Mouse (Mus musculus) gastrocnemius, postnatal 10 days (tissue): ENCODE data around the gene Cyp21a1. TPM values are rescaled to one million over a fixed set of nuclear protein-coding genes. Genes with fewer than 3 reads are reported as not detected.
"Not testable (repeated sequence)": the region's sequence is repeated elsewhere in the genome, so short reads cannot be mapped to it uniquely, and the experiment has no call there.

Source experiments
- DNase-seq: peaks from one replicate; pipeline ENCODE4 v3.0.0; 2021; ENCODE audit warnings: mixed read lengths
- microRNA-seq, 2 experiments: library from miRNA; unstranded; fragments of <30 nt; microRNA quantifications; one replicate each; pipeline ENCODE4 v1.2.0; 2021
- total RNA-seq, 2 experiments: library from RNA; stranded (reverse); gene quantifications; 2 replicates each; pipeline ENCODE4 v1.2.3; 2021

Cyp21a1 gene
- total RNA-seq, 2 experiments from 2014 or later = 0.31 to 0.36 TPM

GRCm38 (mm10) chr17:34804871-34805562, 656 bp upstream of the Cyp21a1 start:
- DNase-seq = no peak

- DNase-seq = not testable (repeated sequence)
These were observed 994 bp downstream of the Cyp21a1 start for GRCm38 (mm10) chr17:34803367-34803766.

- not testable (repeated sequence) for DNase-seq
These were observed 1.6 kb downstream of the Cyp21a1 start for GRCm38 (mm10) chr17:34802756-34803155.

DNA sequence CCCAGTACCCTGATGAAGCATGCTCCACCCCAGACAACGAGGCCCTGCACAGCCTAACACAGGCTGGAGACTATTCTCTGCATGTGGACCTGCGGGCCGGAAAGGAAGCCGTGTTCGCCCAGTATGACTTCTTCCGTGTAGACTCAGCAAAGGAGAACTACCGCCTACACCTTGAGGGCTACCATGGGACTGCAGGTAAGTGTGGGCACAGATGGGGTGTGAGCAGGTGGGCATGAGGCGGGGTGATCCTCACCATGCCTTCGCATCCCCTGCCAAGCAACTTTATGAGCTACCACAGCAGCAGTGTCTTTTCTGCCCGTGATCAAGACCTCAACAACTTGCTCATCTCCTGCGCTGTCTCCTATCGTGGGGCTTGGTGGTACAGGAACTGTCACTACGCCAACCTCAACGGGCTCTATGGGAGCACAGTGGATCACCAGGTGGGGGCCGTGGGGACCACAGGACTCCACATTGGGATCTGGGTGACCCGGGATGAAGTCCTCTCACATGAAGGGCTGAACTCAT, 3.5 kb downstream of the Cyp21a1 start:
- DNase-seq = not testable (repeated sequence)

GRCm38 (mm10) chr17:34799531-34799925, 4.8 kb downstream of the Cyp21a1 start:
- no peak for DNase-seq

- no peak for DNase-seq
These were observed 5.4 kb downstream of the Cyp21a1 start for GRCm38 (mm10) chr17:34798866-34799530.

GRCm38 (mm10) chr17:34798071-34798470, 6.3 kb downstream of the Cyp21a1 start:
- DNase-seq = not testable (repeated sequence)

DNA sequence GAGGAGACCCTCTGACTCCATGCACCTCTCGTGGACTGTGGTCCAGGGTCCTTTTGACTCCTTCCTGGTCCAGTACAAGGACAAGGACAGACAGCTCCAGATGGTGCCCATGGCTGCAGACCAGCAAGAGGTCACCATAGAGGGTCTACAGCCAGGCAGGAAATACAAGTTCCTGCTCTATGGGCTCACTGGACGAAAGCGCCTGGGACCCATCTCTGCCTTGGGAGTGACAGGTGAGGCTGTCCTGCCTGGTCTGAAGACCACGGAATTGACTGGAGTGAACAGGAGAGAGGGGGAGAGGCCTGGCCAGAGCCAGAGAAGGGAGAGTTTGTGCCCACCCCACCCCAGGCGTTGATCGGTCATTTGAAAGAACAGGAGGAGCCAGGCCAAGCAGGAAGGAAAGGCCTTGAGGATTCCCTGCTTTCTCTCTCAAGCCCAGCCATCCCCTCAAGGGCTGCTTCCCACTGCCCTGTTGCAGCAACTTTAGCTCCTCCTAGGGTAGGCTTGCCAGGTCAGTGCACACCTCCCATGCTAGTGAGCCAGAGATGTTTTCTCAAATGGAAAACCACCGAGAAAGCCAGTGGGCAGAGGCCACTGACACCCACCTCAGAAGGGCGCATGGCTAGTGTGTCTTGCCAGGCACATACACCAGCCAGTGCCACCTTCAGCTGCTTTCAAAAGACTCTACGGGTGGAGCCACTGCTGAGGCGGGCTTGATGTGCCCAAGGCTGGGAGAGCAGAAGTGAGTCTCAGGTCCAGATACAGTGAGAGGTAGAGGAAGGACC, 7.0 kb downstream of the Cyp21a1 start:
- not testable (repeated sequence) for DNase-seq

DNA sequence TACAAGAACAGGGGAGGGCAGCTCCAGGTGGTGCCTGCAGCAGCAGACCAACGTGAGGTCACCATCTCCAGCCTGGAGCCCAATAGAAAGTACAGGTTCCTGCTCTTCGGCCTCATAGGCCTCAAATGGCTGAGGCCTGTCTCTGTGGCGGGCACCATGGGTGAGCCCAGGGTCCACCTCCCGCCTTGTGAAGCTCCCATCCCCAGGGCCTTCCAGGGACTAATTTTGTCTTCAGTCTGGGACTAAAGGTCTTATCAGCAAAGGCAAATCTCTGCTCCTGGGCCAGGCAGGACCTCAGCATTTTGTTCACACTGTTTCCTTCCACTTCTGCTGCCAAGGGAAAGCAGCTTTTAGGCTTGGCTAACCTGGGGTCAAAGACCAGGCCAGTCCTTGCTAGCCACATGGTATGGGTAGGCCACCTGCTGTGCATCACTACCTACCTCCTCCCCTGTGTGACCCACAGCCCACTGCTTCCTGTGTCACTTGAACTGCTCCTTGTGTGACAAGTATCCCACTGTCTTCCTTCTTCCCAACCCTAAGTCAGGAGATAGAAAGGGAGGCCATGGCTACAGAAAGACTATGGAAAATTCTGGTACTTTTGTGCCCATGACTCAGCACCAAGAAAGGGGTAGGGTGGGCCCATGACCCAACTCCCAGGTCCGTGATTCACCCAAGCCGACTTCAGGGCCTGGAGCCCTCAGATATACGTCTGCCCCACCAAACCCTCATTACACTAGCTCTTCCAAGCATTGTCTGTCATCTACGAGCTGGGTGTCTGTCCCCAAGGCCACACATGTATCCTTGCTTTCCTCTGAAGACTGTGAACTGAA, 7.8 kb downstream of the Cyp21a1 start:
- DNase-seq = no peak

DNA sequence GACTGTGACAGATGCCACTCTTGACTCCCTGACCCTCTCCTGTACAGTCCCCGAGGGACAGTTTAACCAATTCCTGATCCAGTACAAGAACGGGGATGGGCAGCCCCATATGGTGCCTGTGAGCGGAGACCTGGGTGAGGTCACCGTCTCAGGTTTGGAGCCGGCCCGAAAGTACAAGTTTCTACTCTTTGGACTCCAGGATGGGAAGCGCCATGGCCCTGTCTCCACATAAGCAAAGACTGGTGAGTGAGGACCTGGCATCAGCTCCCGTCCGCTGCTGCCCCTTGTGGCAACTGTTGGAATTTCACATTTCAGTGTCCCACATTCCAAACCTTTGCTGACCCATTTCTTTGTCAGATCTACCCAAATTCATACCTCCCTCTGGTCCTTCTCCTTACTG, 8.7 kb downstream of the Cyp21a1 start:
- peak; percentile 71 for DNase-seq

DNA sequence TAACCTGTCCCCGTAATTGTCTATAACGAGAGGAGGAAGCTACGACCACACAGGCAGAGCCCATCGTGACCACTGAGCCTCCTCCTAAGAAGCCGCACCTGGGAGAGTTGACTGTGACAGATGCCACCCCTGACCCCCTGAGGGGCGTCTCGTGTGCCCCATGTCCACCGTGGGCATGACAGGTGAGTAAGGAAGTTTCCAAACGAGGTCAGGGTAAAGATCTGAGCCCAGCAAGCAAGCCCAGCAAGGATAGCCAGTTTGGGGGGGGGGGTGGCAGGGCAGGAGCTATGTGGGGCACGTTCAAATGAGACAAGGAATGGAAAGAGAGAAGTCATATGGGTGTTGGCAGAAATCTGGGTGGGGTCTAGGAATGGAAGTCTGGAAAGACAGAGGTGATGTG, 9.3 kb downstream of the Cyp21a1 start:
- no peak for DNase-seq

GRCm38 (mm10) chr17:34777680-34778325, 26.6 kb downstream of the Cyp21a1 start:
- DNase-seq = no peak

GRCm38 (mm10) chr17:34761471-34761870, 42.9 kb downstream of the Cyp21a1 start:
- no peak for DNase-seq

Small RNA genes within 50 kb of the gene (microRNA-seq; reads per million reads assigned to microRNA genes)
- gene Gm27471 = 0 reads per million in 2 experiments
- gene Mir6970 = 0 reads per million in 2 experiments
- 0.32 to 1.0 reads per million in 2 experiments for gene Mir6971

Other genes starting within 250 kb of the Cyp21a1 start
- 10 to 100 TPM; 14.4 to 22.2 TPM for gene Notch4, start 240.3 kb downstream of the Cyp21a1 start, total RNA-seq
- gene Gpsm3, start 214.8 kb downstream of the Cyp21a1 start, total RNA-seq = 1 to 10 TPM; 3.2 to 5.0 TPM
- gene Pbx2, start 213.3 kb downstream of the Cyp21a1 start, total RNA-seq = 10 to 100 TPM; 24.2 to 30.9 TPM
- 1 to 10 TPM; 1.1 to 1.4 TPM for gene Ager, start 206.7 kb downstream of the Cyp21a1 start, total RNA-seq
- 10 to 100 TPM; 19.8 to 21.8 TPM for gene Rnf5, start 200.9 kb downstream of the Cyp21a1 start, total RNA-seq
- gene Agpat1, start 200.3 kb downstream of the Cyp21a1 start, total RNA-seq = 10 to 100 TPM; 38.0 to 39.4 TPM
- 10 to 100 TPM; 13.8 to 15.2 TPM for gene Egfl8, start 188.6 kb downstream of the Cyp21a1 start, total RNA-seq
- 10 to 100 TPM; 32.6 to 33.7 TPM for gene Ppt2, start 176.1 kb downstream of the Cyp21a1 start, total RNA-seq
- gene Prrt1, start 175.0 kb downstream of the Cyp21a1 start, total RNA-seq = under 1 TPM; 0.61 to 0.63 TPM
- gene Fkbpl, start 159.8 kb downstream of the Cyp21a1 start, total RNA-seq = 1 to 10 TPM; 4.5 to 4.7 TPM
- gene Atf6b, start 157.4 kb downstream of the Cyp21a1 start, total RNA-seq = 10 to 100 TPM; 12.7 to 14.4 TPM
- 100 to 1,000 TPM in 1 of 2 experiments, 10 to 100 TPM in 1; 90.2 to 123 TPM for gene Tnxb, start 134.0 kb downstream of the Cyp21a1 start, total RNA-seq
- 1 to 10 TPM; 2.0 to 3.3 TPM for gene C4b, start 60.7 kb downstream of the Cyp21a1 start, total RNA-seq
- gene Stk19, start 32.4 kb upstream of the Cyp21a1 start, total RNA-seq = 1 to 10 TPM; 8.9 to 9.0 TPM
- 10 to 100 TPM; 12.3 to 15.3 TPM for gene Dxo, start 32.5 kb upstream of the Cyp21a1 start, total RNA-seq
- 10 to 100 TPM; 19.6 to 22.2 TPM for gene Skiv2l, start 45.6 kb upstream of the Cyp21a1 start, total RNA-seq
- 10 to 100 TPM; 13.7 to 17.3 TPM for gene Nelfe, start 45.8 kb upstream of the Cyp21a1 start, total RNA-seq
- gene Cfb, start 58.0 kb upstream of the Cyp21a1 start, total RNA-seq = 1 to 10 TPM; 1.9 to 4.1 TPM
- gene Zbtb12, start 74.9 kb upstream of the Cyp21a1 start, total RNA-seq = 1 to 10 TPM; 4.6 to 7.3 TPM
- not detected for gene Gm20547, start 77.5 kb upstream of the Cyp21a1 start, total RNA-seq
- 1 to 10 TPM; 4.3 to 5.6 TPM for gene C2, start 93.7 kb upstream of the Cyp21a1 start, total RNA-seq
- gene Ehmt2, start 93.9 kb upstream of the Cyp21a1 start, total RNA-seq = 10 to 100 TPM; 40.9 to 53.7 TPM
- not detected for gene Slc44a4, start 109.9 kb upstream of the Cyp21a1 start, total RNA-seq
- 1 to 10 TPM; 8.3 to 8.9 TPM for gene Neu1, start 126.7 kb upstream of the Cyp21a1 start, total RNA-seq
- gene Hspa1b, start 154.7 kb upstream of the Cyp21a1 start, total RNA-seq = 1 to 10 TPM; 2.2 to 4.3 TPM
- not detected for gene Gm20481, start 165.4 kb upstream of the Cyp21a1 start, total RNA-seq
- gene Hspa1a, start 167.6 kb upstream of the Cyp21a1 start, total RNA-seq = 1 to 10 TPM; 3.8 to 6.4 TPM
- gene Hspa1l, start 168.1 kb upstream of the Cyp21a1 start, total RNA-seq = 1 to 10 TPM; 6.2 to 9.9 TPM
- 10 to 100 TPM; 24.7 to 28.2 TPM for gene Lsm2, start 177.3 kb upstream of the Cyp21a1 start, total RNA-seq
- gene Vars, start 196.4 kb upstream of the Cyp21a1 start, total RNA-seq = 10 to 100 TPM; 31.4 to 40.7 TPM
- 1 to 10 TPM; 2.0 to 2.5 TPM for gene Vwa7, start 212.0 kb upstream of the Cyp21a1 start, total RNA-seq
- 1 to 10 TPM; 2.8 to 3.1 TPM for gene Sapcd1, start 223.5 kb upstream of the Cyp21a1 start, total RNA-seq
- gene Msh5, start 242.2 kb upstream of the Cyp21a1 start, total RNA-seq = 1 to 10 TPM; 1.5 to 3.5 TPM
- gene Clic1, start 245.4 kb upstream of the Cyp21a1 start, total RNA-seq = 10 to 100 TPM; 39.2 to 50.5 TPM